ENCODE assay signal across 8 mouse cellular contexts in genomic region chr11:108922511-108923187, GRCm38 (mm10). TPM values are rescaled to one million over a fixed set of nuclear protein-coding genes. Genes with fewer than 3 reads are reported as not detected.
DNase-seq lines count a peak whose midpoint lies in the region; ATAC-seq and TF ChIP-seq lines count a peak whose summit lies in the region.

No protein-coding gene starts in this region.

- no peak for ATAC-seq in heart, postnatal 0 days (ENCODE audit: insufficient read depth, low read depth)
- ATAC-seq in hindbrain, embryonic 14.5 days (ENCODE audit: low FRiP score), result no peak
- no peak for ATAC-seq in midbrain, embryonic 16.5 days

- peak overlapping the region; percentile 87 for H3K4me2 ChIP-seq in heart, postnatal 0 days (ENCODE audit: low read depth, low read length)
- peak overlapping the region; percentile 68 for H3K4me2 ChIP-seq in hindbrain, embryonic 14.5 days (replicated peaks)
- H3K4me2 ChIP-seq in midbrain, embryonic 16.5 days (ENCODE audit: low read length), result peak overlapping the region; percentile 88

- H3K4me1 ChIP-seq in heart, postnatal 0 days (ENCODE audit: control insufficient read depth, insufficient read depth), result peaks cover 22% of the 10 kb centered on the region
- H3K4me1 ChIP-seq in cortical plate, adult 2 months (ENCODE audit: control insufficient read depth, insufficient read depth, low read length), result peaks cover 5% of the 10 kb centered on the region; the same call in 1 of the 2 replicates
- peaks cover 60% of the 10 kb centered on the region for H3K4me1 ChIP-seq in hindbrain, embryonic 14.5 days (replicated peaks; ENCODE audit: control insufficient read depth, insufficient read depth, low read length)
- peaks cover 64% of the 10 kb centered on the region for H3K4me1 ChIP-seq in midbrain, embryonic 16.5 days (ENCODE audit: control insufficient read depth, insufficient read depth, low read length)

- no peak for TF ChIP-seq POLR2A in cortical plate, adult 2 months (IDR thresholded peaks at IDR 0.05; ENCODE audit: extremely low read depth, insufficient read depth, low read length)

- DNase-seq in heart, postnatal 0 days (ENCODE audit: low spot score), result no peak
- DNase-seq in heart, adult 18-20 months, result no peak
- DNase-seq in hindbrain, embryonic 14.5 days (ENCODE audit: low spot score), result no peak
- DNase-seq in frontal cortex, postnatal 36 days (ENCODE audit: low spot score in 2 of 2), result no peak
- DNase-seq in adrenal gland, postnatal 14 days, result no peak
- DNase-seq in Muller cell, postnatal 12 days (ENCODE audit: inconsistent ontology term), result no peak

- no peak overlapping the region for H3K27ac ChIP-seq in heart, postnatal 0 days (ENCODE audit: low read depth)
- H3K27ac ChIP-seq in cortical plate, adult 2 months (ENCODE audit: insufficient read depth, low read length), result 0 out of 2 replicates have a peak overlapping the region, but pooled peaks have one; percentile 90
- peak overlapping the region; percentile 99 for H3K27ac ChIP-seq in hindbrain, embryonic 14.5 days
- peak overlapping the region; percentile 99 for H3K27ac ChIP-seq in midbrain, embryonic 16.5 days (ENCODE audit: low read length)

- H3K9ac ChIP-seq in heart, postnatal 0 days (replicated peaks; ENCODE audit: low read depth, low read length), result 0 out of 2 replicates have a peak overlapping the region, but pooled peaks have one; percentile 82
- peak overlapping the region; percentile 90 for H3K9ac ChIP-seq in hindbrain, embryonic 14.5 days
- peak overlapping the region; percentile 92 for H3K9ac ChIP-seq in midbrain, embryonic 16.5 days (ENCODE audit: low read depth, low read length)

- no peak for TF ChIP-seq EP300 in heart, postnatal 0 days (IDR thresholded peaks at IDR 0.05; ENCODE audit: low read depth)

- 3% methylated on average over 31 of the region's 32 CpGs for WGBS in heart, postnatal 0 days
- WGBS in hindbrain, embryonic 14.5 days, result under 1% methylated on average over 31 of the region's 32 CpGs
- under 1% methylated on average over 27 of the region's 32 CpGs for WGBS in midbrain, embryonic 16.5 days

- H3K9me3 ChIP-seq in heart, postnatal 0 days (replicated peaks; ENCODE audit: control insufficient read depth, low read length), result no peaks in the 10 kb centered on the region
- no peaks in the 10 kb centered on the region for H3K9me3 ChIP-seq in hindbrain, embryonic 14.5 days (ENCODE audit: control insufficient read depth, low read length)
- no peaks in the 10 kb centered on the region for H3K9me3 ChIP-seq in midbrain, embryonic 16.5 days (replicated peaks; ENCODE audit: control insufficient read depth, low read length, poor library complexity, severe bottlenecking)

- TF ChIP-seq CTCF in heart, postnatal 0 days (IDR thresholded peaks at IDR 0.05; ENCODE audit: low read depth), result no peak
- TF ChIP-seq CTCF in cortical plate, adult 2 months (IDR thresholded peaks at IDR 0.05; ENCODE audit: extremely low read depth, insufficient read depth, low read length), result no peak

- H3K4me3 ChIP-seq in heart, postnatal 0 days (ENCODE audit: low read depth, low read length), result peak overlapping the region; percentile 71
- H3K4me3 ChIP-seq in cortical plate, adult 2 months (ENCODE audit: insufficient read depth, low read length), result peak overlapping the region; percentile 72
- H3K4me3 ChIP-seq in hindbrain, embryonic 14.5 days (replicated peaks; ENCODE audit: low read length), result peak overlapping the region; percentile 92
- peak overlapping the region; percentile 93 for H3K4me3 ChIP-seq in midbrain, embryonic 16.5 days (ENCODE audit: low read depth, low read length)

- peaks cover 19% of the 10 kb centered on the region for H3K27me3 ChIP-seq in heart, postnatal 0 days (ENCODE audit: control insufficient read depth, insufficient read depth, low read length)
- H3K27me3 ChIP-seq in hindbrain, embryonic 14.5 days (ENCODE audit: control insufficient read depth, insufficient read depth, low read length), result no peaks in the 10 kb centered on the region
- no peaks in the 10 kb centered on the region for H3K27me3 ChIP-seq in midbrain, embryonic 16.5 days (ENCODE audit: control insufficient read depth, insufficient read depth, low read depth, low read length)

- no peaks in the 10 kb centered on the region for H3K36me3 ChIP-seq in heart, postnatal 0 days (replicated peaks; ENCODE audit: control insufficient read depth, insufficient read depth, low read length)
- H3K36me3 ChIP-seq in hindbrain, embryonic 14.5 days (replicated peaks; ENCODE audit: control insufficient read depth, insufficient read depth), result no peaks in the 10 kb centered on the region
- no peaks in the 10 kb centered on the region for H3K36me3 ChIP-seq in midbrain, embryonic 16.5 days (ENCODE audit: control insufficient read depth, insufficient read depth, low read length)

RNA-seq across cellular contexts. Expression of gene Axin2, which starts 2.5 kb away (rescaled TPM):
- 2.8 and 8.5 TPM in 2 replicates for total RNA-seq in heart, postnatal 0 days (2014; rRNA removed; ENCODE audit: low replicate concordance)
- 0.78 and 0.90 TPM in 2 replicates for polyA plus RNA-seq in heart, postnatal 0 days (2015; fragmentation: Nextera tagmentation; extraction: Ambion mirVana)
- 1 to 10 TPM; 3.5 to 4.7 TPM for total RNA-seq in heart, adult 18-20 months (2021)
- 21.8 and 23.3 TPM in 2 replicates for polyA plus RNA-seq in cortical plate, adult 2 months (2012; rRNA removed)
- polyA plus RNA-seq in hindbrain, embryonic 14.5 days (2014; fragmentation: Nextera tagmentation; extraction: Ambion mirVana), result 9.0 and 11.7 TPM in 2 replicates
- polyA plus RNA-seq in midbrain, embryonic 16.5 days (2015; fragmentation: Nextera tagmentation; extraction: Ambion mirVana), result 9.3 and 11.3 TPM in 2 replicates
- total RNA-seq in adrenal gland, postnatal 14 days (2021), result 31.7 and 43.0 TPM in 2 replicates
